8 mouse cellular contexts compared by ENCODE assay signal in genomic region chr19:34684857-34685256, GRCm38 (mm10). TPM values are rescaled to one million over a fixed set of nuclear protein-coding genes. Genes with fewer than 3 reads are reported as not detected.
DNase-seq lines count a peak whose midpoint lies in the region; ATAC-seq and TF ChIP-seq lines count a peak whose summit lies in the region.

No protein-coding gene starts in this region.

- H3K9ac ChIP-seq in kidney, postnatal 0 days (ENCODE audit: low read depth, low read length), result no peak overlapping the region

- no peaks in the 10 kb centered on the region for H3K27me3 ChIP-seq in thymus, adult 2 months (ENCODE audit: control insufficient read depth, insufficient read depth, low read length)
- no peaks in the 10 kb centered on the region for H3K27me3 ChIP-seq in embryonic facial prominence, embryonic 10.5 days (replicated peaks; ENCODE audit: low read depth, poor library complexity, severe bottlenecking)
- H3K27me3 ChIP-seq in kidney, postnatal 0 days (ENCODE audit: insufficient read depth, low read length), result no peaks in the 10 kb centered on the region

- no peak overlapping the region for H3K4me3 ChIP-seq in thymus, adult 2 months (ENCODE audit: control insufficient read depth, insufficient read depth, low read length)
- H3K4me3 ChIP-seq in embryonic facial prominence, embryonic 10.5 days, result no peak overlapping the region
- no peak overlapping the region for H3K4me3 ChIP-seq in kidney, postnatal 0 days (replicated peaks; ENCODE audit: low read depth, low read length)

- 67% methylated on average over 1 of the region's 1 CpGs for WGBS in thymus, adult 2 months
- WGBS in embryonic facial prominence, embryonic 10.5 days, result 62% methylated on average over 1 of the region's 1 CpGs
- 50% methylated on average over 1 of the region's 1 CpGs for WGBS in kidney, postnatal 0 days

- ATAC-seq in kidney, postnatal 0 days (replicated peaks; ENCODE audit: low FRiP score, low read depth), result no peak

- TF ChIP-seq POLR2A in thymus, adult 2 months (IDR thresholded peaks at IDR 0.05; ENCODE audit: control insufficient read depth, extremely low read depth, insufficient read depth, low read length, poor library complexity), result no peak

- H3K27ac ChIP-seq in thymus, adult 2 months (ENCODE audit: control insufficient read depth, insufficient read depth, low read length), result no peak overlapping the region
- H3K27ac ChIP-seq in embryonic facial prominence, embryonic 10.5 days (replicated peaks), result no peak overlapping the region
- H3K27ac ChIP-seq in kidney, postnatal 0 days, result no peak overlapping the region

- no peak for TF ChIP-seq CTCF in thymus, adult 2 months (IDR thresholded peaks at IDR 0.05; ENCODE audit: borderline replicate concordance, control insufficient read depth, extremely low read depth, insufficient read depth, low read length, poor library complexity)
- TF ChIP-seq CTCF in kidney, postnatal 0 days (IDR thresholded peaks at IDR 0.05; ENCODE audit: low read depth), result peak; percentile 75

- H3K4me2 ChIP-seq in kidney, postnatal 0 days (ENCODE audit: low read length), result no peak overlapping the region

- no peaks in the 10 kb centered on the region for H3K36me3 ChIP-seq in thymus, adult 2 months (ENCODE audit: control insufficient read depth, insufficient read depth, low read length)
- no peaks in the 10 kb centered on the region for H3K36me3 ChIP-seq in embryonic facial prominence, embryonic 10.5 days (replicated peaks)
- no peaks in the 10 kb centered on the region for H3K36me3 ChIP-seq in kidney, postnatal 0 days (ENCODE audit: insufficient read depth, low read length)

- no peaks in the 10 kb centered on the region for H3K4me1 ChIP-seq in thymus, adult 2 months (replicated peaks; ENCODE audit: control insufficient read depth, insufficient read depth, low read length)
- no peaks in the 10 kb centered on the region for H3K4me1 ChIP-seq in embryonic facial prominence, embryonic 10.5 days
- H3K4me1 ChIP-seq in kidney, postnatal 0 days (replicated peaks; ENCODE audit: insufficient read depth, low read length), result no peaks in the 10 kb centered on the region

- DNase-seq in cerebellum, postnatal 14 days, result peak; percentile 62 to 71
- DNase-seq in cerebellum, adult 8-10 months, result no peak
- DNase-seq in thymus, adult 2 months, result peak; percentile 18
- DNase-seq in thymus, adult 18-20 months, result no peak
- peak; percentile 28 for DNase-seq in embryonic facial prominence, embryonic 10.5 days (ENCODE audit: low spot score)
- DNase-seq in kidney, postnatal 0 days (ENCODE audit: low spot score), result peak; percentile 78
- peak; percentile 65 for DNase-seq in lung, postnatal 14 days
- DNase-seq in thymus, postnatal 0 days (ENCODE audit: low spot score), result peak; percentile 19

- no peaks in the 10 kb centered on the region for H3K9me3 ChIP-seq in embryonic facial prominence, embryonic 10.5 days
- H3K9me3 ChIP-seq in kidney, postnatal 0 days (replicated peaks; ENCODE audit: low read length), result no peaks in the 10 kb centered on the region

RNA-seq across cellular contexts. Expression of gene Ifit1, which starts 44.2 kb away (rescaled TPM):
- polyA plus RNA-seq in thymus, adult 2 months (2012; rRNA removed), result 10.0 and 13.2 TPM in 2 replicates
- polyA plus RNA-seq in embryonic facial prominence, embryonic 10.5 days (2016; fragmentation: Nextera tagmentation; extraction: Ambion mirVana), result 0.16 and 0.26 TPM in 2 replicates
- 4.3 and 6.4 TPM in 2 replicates for polyA plus RNA-seq in kidney, postnatal 0 days (2015; fragmentation: Nextera tagmentation; extraction: Ambion mirVana)
- polyA plus RNA-seq in thymus, postnatal 0 days (2015; fragmentation: Nextera tagmentation; extraction: Ambion mirVana), result 21.5 and 27.1 TPM in 2 replicates

RNA-seq across cellular contexts. Expression of gene Ifit1bl2, which starts 44.3 kb away (rescaled TPM):
- polyA plus RNA-seq in thymus, adult 2 months (2012; rRNA removed), result 0.07 and 0.11 TPM in 2 replicates
- 0.05 TPM in 1 of 2 replicates, not detected in the other for polyA plus RNA-seq in embryonic facial prominence, embryonic 10.5 days (2016; fragmentation: Nextera tagmentation; extraction: Ambion mirVana)
- 0.32 and 0.41 TPM in 2 replicates for polyA plus RNA-seq in kidney, postnatal 0 days (2015; fragmentation: Nextera tagmentation; extraction: Ambion mirVana)
- polyA plus RNA-seq in thymus, postnatal 0 days (2015; fragmentation: Nextera tagmentation; extraction: Ambion mirVana), result 0.14 and 0.21 TPM in 2 replicates

Comparison
In these comparisons a context has a peak if more than half of its experiments do, and no peak if none do; other contexts are left out.
1. DNase-seq: peak in cerebellum, postnatal 14 days (2 of 2), thymus, adult 2 months (single experiment), embryonic facial prominence, embryonic 10.5 days (single experiment), kidney, postnatal 0 days (single experiment), lung, postnatal 14 days (single experiment) and thymus, postnatal 0 days (single experiment); none in cerebellum, adult 8-10 months (single experiment) and thymus, adult 18-20 months (0 of 2).